Comparison of ENCODE assay signal across 24 mouse cellular contexts in the genomic region with DNA sequence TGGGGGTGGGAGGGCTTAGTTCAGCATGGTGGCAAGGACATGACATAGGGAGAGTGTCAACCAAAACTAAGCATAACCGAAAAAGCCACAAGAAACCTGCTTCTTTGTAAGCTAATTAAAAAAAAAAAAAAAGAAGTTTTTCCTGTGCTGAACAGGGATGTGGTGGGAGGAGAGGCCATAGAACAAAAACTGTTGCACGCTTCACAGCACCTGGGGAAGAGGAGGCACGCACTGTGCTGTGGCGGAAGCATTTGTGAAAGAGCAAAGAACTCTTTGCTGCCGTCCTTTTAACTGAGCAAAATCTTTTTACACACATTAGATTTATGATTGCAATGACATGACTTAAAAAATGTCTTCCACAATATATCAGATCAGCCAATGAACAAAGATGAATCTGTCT. TPM values are rescaled to one million over a fixed set of nuclear protein-coding genes. Genes with fewer than 3 reads are reported as not detected.
"Had no signal": no experiment of that assay in that cellular context is flagged by ENCODE, and none has a peak within 500 bp of the region (broad histone marks: within the 10 kb centered on the region; RNA-seq: fewer than 3 reads in every experiment).

No protein-coding gene starts in this region.

- H3K9me3 ChIP-seq: limb, embryonic 12.5 days; limb, embryonic 15.5 days; megakaryocyte, embryonic 14.5 days; midbrain, embryonic 10.5 days; neural tube, embryonic 12.5 days; neural tube, embryonic 15.5 days; stomach, embryonic 15.5 days had no signal

- DNase-seq: kidney, adult 2 months; kidney, postnatal 25 days; layer of hippocampus, postnatal 36 days; left cerebral cortex, postnatal 4 days; liver, postnatal 0 days; lung, embryonic 14.5 days; midbrain, embryonic 14.5 days; retina, postnatal 1 day; right cerebral cortex, postnatal 25 days; spleen, adult 18-20 months had no signal

- H3K27me3 ChIP-seq: limb, embryonic 12.5 days; limb, embryonic 15.5 days; megakaryocyte, embryonic 14.5 days; neural tube, embryonic 12.5 days; neural tube, embryonic 15.5 days; stomach, embryonic 15.5 days had no signal

- H3K9ac ChIP-seq: limb, embryonic 12.5 days; limb, embryonic 15.5 days; liver, embryonic 14.5 days; liver, postnatal 0 days; lung, embryonic 14.5 days; neural tube, embryonic 12.5 days; neural tube, embryonic 15.5 days; stomach, embryonic 15.5 days had no signal

- H3K27ac ChIP-seq: left cerebral cortex, adult 2 months; limb, embryonic 12.5 days; limb, embryonic 15.5 days; liver, embryonic 14.5 days; macrophage; midbrain, embryonic 10.5 days; neural tube, embryonic 12.5 days; neural tube, embryonic 15.5 days; stomach, embryonic 15.5 days had no signal

- ATAC-seq: intestine, postnatal 0 days; liver, postnatal 0 days; lung, postnatal 0 days had no signal

- H3K4me1 ChIP-seq: limb, embryonic 12.5 days; limb, embryonic 15.5 days; midbrain, embryonic 10.5 days; neural tube, embryonic 12.5 days; neural tube, embryonic 15.5 days; stomach, embryonic 15.5 days had no signal

- H3K4me2 ChIP-seq: limb, embryonic 12.5 days; limb, embryonic 15.5 days; liver, embryonic 11.5 days; lung, embryonic 14.5 days; neural tube, embryonic 12.5 days; neural tube, embryonic 15.5 days; stomach, embryonic 15.5 days had no signal

- H3K36me3 ChIP-seq: limb, embryonic 12.5 days; limb, embryonic 15.5 days; midbrain, embryonic 10.5 days; neural tube, embryonic 12.5 days; neural tube, embryonic 15.5 days; stomach, embryonic 15.5 days had no signal

- H3K4me3 ChIP-seq: left cerebral cortex, adult 2 months; limb, embryonic 12.5 days; limb, embryonic 15.5 days; megakaryocyte, embryonic 14.5 days; midbrain, embryonic 10.5 days; neural tube, embryonic 12.5 days; neural tube, embryonic 15.5 days; stomach, embryonic 15.5 days had no signal

RNA-seq across cellular contexts. Expression of a gene that starts 45.8 kb away (rescaled TPM):
- total RNA-seq: layer of hippocampus, postnatal 36 days had no signal
- polyA plus RNA-seq: intestine, embryonic 14.5 days; intestine, postnatal 0 days; limb, embryonic 12.5 days; lung, postnatal 0 days had no signal
